Comparison of ENCODE assay signal across 15 mouse cellular contexts in the genomic region with DNA sequence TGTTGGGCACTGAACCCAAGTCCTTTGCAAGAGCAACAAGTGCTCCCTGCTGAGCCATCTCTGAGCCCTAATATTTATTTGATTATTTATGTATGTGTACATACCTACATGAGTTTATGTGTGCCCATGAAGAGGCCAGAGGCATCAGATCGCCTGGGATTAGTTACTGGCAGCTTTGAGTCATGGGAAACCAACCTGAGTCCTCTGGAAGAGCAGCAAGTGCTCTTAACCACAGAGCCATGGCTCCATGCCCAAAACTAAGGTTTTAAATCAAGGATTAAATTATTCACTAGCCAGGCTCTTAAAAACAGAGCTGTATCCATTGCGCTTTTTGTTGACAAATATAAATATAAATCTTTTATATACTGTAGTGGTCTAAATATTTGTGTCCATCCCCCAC.
"Had no signal": no experiment of that assay in that cellular context is flagged by ENCODE, and none has a peak within 500 bp of the region (broad histone marks: within the 10 kb centered on the region; RNA-seq: fewer than 3 reads in every experiment).

No protein-coding gene starts in this region.

- H3K4me3 ChIP-seq: intestine, embryonic 15.5 days; left cerebral cortex, adult 2 months; limb, embryonic 15.5 days; liver, embryonic 13.5 days; megakaryocyte, embryonic 14.5 days; midbrain, embryonic 12.5 days; neural tube, embryonic 15.5 days had no signal

- H3K4me2 ChIP-seq: intestine, embryonic 15.5 days; limb, embryonic 15.5 days; liver, embryonic 13.5 days; midbrain, embryonic 12.5 days; neural tube, embryonic 15.5 days had no signal

- H3K36me3 ChIP-seq: intestine, embryonic 15.5 days; limb, embryonic 15.5 days; liver, embryonic 13.5 days; midbrain, embryonic 12.5 days; neural tube, embryonic 15.5 days had no signal

- H3K27me3 ChIP-seq: intestine, embryonic 15.5 days; limb, embryonic 15.5 days; liver, embryonic 13.5 days; megakaryocyte, embryonic 14.5 days; midbrain, embryonic 12.5 days; neural tube, embryonic 15.5 days had no signal

- DNase-seq: kidney, adult 8-10 months; kidney, postnatal 25 days; liver, embryonic 13.5 days; liver, postnatal 0 days; right cerebral cortex, adult 18-20 months; right cerebral cortex, postnatal 25 days; thymus, adult 18-20 months; thymus, postnatal 14 days had no signal

- H3K27ac ChIP-seq: intestine, embryonic 15.5 days; left cerebral cortex, adult 2 months; limb, embryonic 15.5 days; liver, embryonic 13.5 days; macrophage; midbrain, embryonic 12.5 days; neural tube, embryonic 15.5 days had no signal
